Mouse (Mus musculus): ENCODE measurements at regions not wholly inside any gene's neighbourhood (a gene's known extent, or its start where the extent isn't known, plus 50 kb on each side); places are given as distances from the start of the nearest gene placed in this dataset.
"Not testable (repeated sequence)": the region's sequence is repeated elsewhere in the genome, so short reads cannot be mapped to it uniquely, and the experiment has no call there.

GRCm38 (mm10) chrX:166789031-166789430 lies 203.5 kb upstream of the Egfl6 start:
- no peak for DNase-seq
- H3K27ac ChIP-seq (ENCODE audit: control insufficient read depth, insufficient read depth, low read length): no peak overlapping the region
- H3K4me1 ChIP-seq (replicated peaks; ENCODE audit: control insufficient read depth, insufficient read depth, low read length): no peaks in the 10 kb centered on the region
- H3K36me3 ChIP-seq (ENCODE audit: control insufficient read depth, insufficient read depth, low read length): no peaks in the 10 kb centered on the region
- 89% methylated on average over 3 of the region's 3 CpGs for WGBS
- TF ChIP-seq CTCF (IDR thresholded peaks at IDR 0.05; ENCODE audit: borderline replicate concordance, control insufficient read depth, extremely low read depth, insufficient read depth, low read length, poor library complexity) (no peak), POLR2A (IDR thresholded peaks at IDR 0.05; ENCODE audit: control insufficient read depth, extremely low read depth, insufficient read depth, low read length, poor library complexity) (no peak)
- H3K4me3 ChIP-seq (ENCODE audit: control insufficient read depth, insufficient read depth, low read length): no peak overlapping the region
- H3K27me3 ChIP-seq (ENCODE audit: control insufficient read depth, insufficient read depth, low read length): no peaks in the 10 kb centered on the region

DNA sequence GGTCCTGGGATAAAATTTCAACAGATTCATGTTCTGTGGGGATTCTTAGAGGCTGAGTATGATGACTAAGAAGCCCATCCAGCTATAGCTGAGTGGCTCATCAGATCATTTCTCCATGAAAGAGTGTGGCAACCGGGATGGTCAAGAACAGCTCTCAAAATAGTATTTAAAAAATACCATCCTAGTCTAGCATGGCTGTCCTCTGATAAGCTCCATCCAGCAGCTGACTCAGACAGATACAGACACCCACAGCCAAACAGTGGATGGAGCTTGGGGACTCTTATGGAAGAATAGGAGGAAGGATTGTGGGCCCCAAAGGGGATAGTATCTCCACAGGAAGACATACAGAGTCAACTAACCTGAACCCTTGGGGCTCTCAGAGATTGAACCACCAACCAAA lies 201.6 kb upstream of the Egfl6 start:
- not testable (repeated sequence) for H3K4me1 ChIP-seq (replicated peaks; ENCODE audit: control insufficient read depth, insufficient read depth, low read length); DNase-seq; H3K27ac ChIP-seq (ENCODE audit: control insufficient read depth, insufficient read depth, low read length); H3K4me3 ChIP-seq (ENCODE audit: control insufficient read depth, insufficient read depth, low read length); H3K27me3 ChIP-seq (ENCODE audit: control insufficient read depth, insufficient read depth, low read length); H3K36me3 ChIP-seq (ENCODE audit: control insufficient read depth, insufficient read depth, low read length)
- WGBS: 94% methylated on average over 1 of the region's 1 CpGs

GRCm38 (mm10) chrX:166785615-166786014 lies 200.1 kb upstream of the Egfl6 start:
- no peak for DNase-seq
- no peak overlapping the region for H3K4me3 ChIP-seq (ENCODE audit: control insufficient read depth, insufficient read depth, low read length)
- no peaks in the 10 kb centered on the region for H3K4me1 ChIP-seq (replicated peaks; ENCODE audit: control insufficient read depth, insufficient read depth, low read length)
- whole genome bisulfite sequencing: 96% methylated on average over 3 of the region's 3 CpGs
- no peaks in the 10 kb centered on the region for H3K36me3 ChIP-seq (ENCODE audit: control insufficient read depth, insufficient read depth, low read length)
- TF ChIP-seq CTCF (IDR thresholded peaks at IDR 0.05; ENCODE audit: borderline replicate concordance, control insufficient read depth, extremely low read depth, insufficient read depth, low read length, poor library complexity) (no peak), POLR2A (IDR thresholded peaks at IDR 0.05; ENCODE audit: control insufficient read depth, extremely low read depth, insufficient read depth, low read length, poor library complexity) (no peak)
- H3K27me3 ChIP-seq (ENCODE audit: control insufficient read depth, insufficient read depth, low read length): no peaks in the 10 kb centered on the region
- no peak overlapping the region for H3K27ac ChIP-seq (ENCODE audit: control insufficient read depth, insufficient read depth, low read length)

- no peaks in the 10 kb centered on the region for H3K36me3 ChIP-seq (ENCODE audit: control insufficient read depth, insufficient read depth, low read length)
- 40% methylated on average over 2 of the region's 2 CpGs for WGBS
- no peaks in the 10 kb centered on the region for H3K4me1 ChIP-seq (replicated peaks; ENCODE audit: control insufficient read depth, insufficient read depth, low read length)
- no peak overlapping the region for H3K4me3 ChIP-seq (ENCODE audit: control insufficient read depth, insufficient read depth, low read length)
- no peak for DNase-seq
- no peaks in the 10 kb centered on the region for H3K27me3 ChIP-seq (ENCODE audit: control insufficient read depth, insufficient read depth, low read length)
- H3K27ac ChIP-seq (ENCODE audit: control insufficient read depth, insufficient read depth, low read length): no peak overlapping the region
- TF ChIP-seq CTCF (IDR thresholded peaks at IDR 0.05; ENCODE audit: borderline replicate concordance, control insufficient read depth, extremely low read depth, insufficient read depth, low read length, poor library complexity) (no peak), POLR2A (IDR thresholded peaks at IDR 0.05; ENCODE audit: control insufficient read depth, extremely low read depth, insufficient read depth, low read length, poor library complexity) (no peak)
These were observed 197.9 kb upstream of the Egfl6 start for GRCm38 (mm10) chrX:166783377-166783776.

- no peak overlapping the region for H3K4me3 ChIP-seq (ENCODE audit: control insufficient read depth, insufficient read depth, low read length)
- TF ChIP-seq POLR2A (IDR thresholded peaks at IDR 0.05; ENCODE audit: control insufficient read depth, extremely low read depth, insufficient read depth, low read length, poor library complexity) (no peak), CTCF (IDR thresholded peaks at IDR 0.05; ENCODE audit: borderline replicate concordance, control insufficient read depth, extremely low read depth, insufficient read depth, low read length, poor library complexity) (no peak)
- DNase-seq: no peak
- WGBS: 95% methylated on average over 6 of the region's 6 CpGs
- H3K4me1 ChIP-seq (replicated peaks; ENCODE audit: control insufficient read depth, insufficient read depth, low read length): no peaks in the 10 kb centered on the region
- no peaks in the 10 kb centered on the region for H3K36me3 ChIP-seq (ENCODE audit: control insufficient read depth, insufficient read depth, low read length)
- no peaks in the 10 kb centered on the region for H3K27me3 ChIP-seq (ENCODE audit: control insufficient read depth, insufficient read depth, low read length)
- H3K27ac ChIP-seq (ENCODE audit: control insufficient read depth, insufficient read depth, low read length): no peak overlapping the region
These were observed 194.0 kb upstream of the Egfl6 start for GRCm38 (mm10) chrX:166779334-166780092.

GRCm38 (mm10) chrX:166773408-166773854 lies 187.9 kb upstream of the Egfl6 start:
- no peak for DNase-seq
- Histone ChIP-seq H3K4me3 (ENCODE audit: control insufficient read depth, insufficient read depth, low read length) (no peak overlapping the region), H3K27ac (ENCODE audit: control insufficient read depth, insufficient read depth, low read length) (no peak overlapping the region), H3K36me3 (ENCODE audit: control insufficient read depth, insufficient read depth, low read length) (no peaks in the 10 kb centered on the region), H3K4me1 (replicated peaks; ENCODE audit: control insufficient read depth, insufficient read depth, low read length) (no peaks in the 10 kb centered on the region), H3K27me3 (ENCODE audit: control insufficient read depth, insufficient read depth, low read length) (no peaks in the 10 kb centered on the region)
- WGBS: 17% methylated on average over 6 of the region's 6 CpGs
- TF ChIP-seq CTCF (IDR thresholded peaks at IDR 0.05; ENCODE audit: borderline replicate concordance, control insufficient read depth, extremely low read depth, insufficient read depth, low read length, poor library complexity) (no peak), POLR2A (IDR thresholded peaks at IDR 0.05; ENCODE audit: control insufficient read depth, extremely low read depth, insufficient read depth, low read length, poor library complexity) (no peak)

GRCm38 (mm10) chrX:166766991-166767390 lies 181.5 kb upstream of the Egfl6 start:
- no peak overlapping the region for H3K4me3 ChIP-seq (ENCODE audit: control insufficient read depth, insufficient read depth, low read length)
- no peak for DNase-seq
- H3K27ac ChIP-seq (ENCODE audit: control insufficient read depth, insufficient read depth, low read length): no peak overlapping the region
- H3K36me3 ChIP-seq (ENCODE audit: control insufficient read depth, insufficient read depth, low read length): no peaks in the 10 kb centered on the region
- no peaks in the 10 kb centered on the region for H3K4me1 ChIP-seq (replicated peaks; ENCODE audit: control insufficient read depth, insufficient read depth, low read length)
- H3K27me3 ChIP-seq (ENCODE audit: control insufficient read depth, insufficient read depth, low read length): no peaks in the 10 kb centered on the region
- TF ChIP-seq CTCF (IDR thresholded peaks at IDR 0.05; ENCODE audit: borderline replicate concordance, control insufficient read depth, extremely low read depth, insufficient read depth, low read length, poor library complexity) (no peak), POLR2A (IDR thresholded peaks at IDR 0.05; ENCODE audit: control insufficient read depth, extremely low read depth, insufficient read depth, low read length, poor library complexity) (no peak)
- WGBS: 89% methylated on average over 6 of the region's 6 CpGs

Data from thymus, adult 2 months (tissue).